Mouse (Mus musculus): ENCODE data around the gene Shisa6.
"Not testable (repeated sequence)": the region's sequence is repeated elsewhere in the genome, so short reads cannot be mapped to it uniquely, and the experiment has no call there.

The Shisa6 gene

DNA sequence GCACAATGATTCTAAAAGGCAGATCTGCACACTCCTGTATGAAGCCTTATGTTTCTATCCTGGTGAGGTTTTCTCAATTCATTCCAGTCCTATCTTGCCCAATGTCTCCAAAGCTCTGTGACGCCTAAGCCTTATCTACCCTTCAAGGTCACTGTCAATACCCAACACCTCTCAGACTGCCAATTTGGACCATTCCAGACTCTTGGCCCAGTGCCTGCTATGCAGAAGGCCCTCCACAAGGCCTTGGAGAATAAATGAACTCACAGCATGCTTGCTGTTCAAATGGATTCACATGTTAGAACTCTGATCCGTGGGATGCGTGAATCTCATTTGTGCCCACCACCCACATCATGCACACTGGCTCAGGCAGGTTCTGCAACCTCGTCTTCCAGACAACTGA, 38.0 kb downstream of the Shisa6 start:
- DNase-seq (ENCODE audit: low read depth in 1 of 2, low spot score in 2 of 2): no peak

DNA sequence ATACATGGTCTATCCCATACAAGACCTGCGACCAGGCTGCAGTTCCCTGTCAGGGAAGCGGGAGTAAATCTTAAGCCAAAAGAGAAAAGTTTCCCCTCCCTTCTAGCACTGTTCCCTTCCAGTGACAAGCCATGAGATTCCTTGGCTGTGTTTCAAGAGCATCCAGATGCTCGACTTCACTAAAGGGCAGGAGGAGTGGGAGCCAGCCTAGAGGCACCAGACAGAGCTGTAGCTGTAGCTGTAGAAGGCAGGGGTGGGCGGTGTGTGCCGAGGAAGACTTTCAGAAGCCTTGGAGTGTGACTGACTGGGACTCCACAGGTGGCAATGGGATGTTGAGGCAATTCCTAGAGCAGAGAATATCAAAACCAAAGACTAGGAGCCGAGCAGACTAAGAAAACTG, 43.3 kb downstream of the Shisa6 start:
- DNase-seq (ENCODE audit: low read depth in 1 of 2, low spot score in 2 of 2): no peak

DNA sequence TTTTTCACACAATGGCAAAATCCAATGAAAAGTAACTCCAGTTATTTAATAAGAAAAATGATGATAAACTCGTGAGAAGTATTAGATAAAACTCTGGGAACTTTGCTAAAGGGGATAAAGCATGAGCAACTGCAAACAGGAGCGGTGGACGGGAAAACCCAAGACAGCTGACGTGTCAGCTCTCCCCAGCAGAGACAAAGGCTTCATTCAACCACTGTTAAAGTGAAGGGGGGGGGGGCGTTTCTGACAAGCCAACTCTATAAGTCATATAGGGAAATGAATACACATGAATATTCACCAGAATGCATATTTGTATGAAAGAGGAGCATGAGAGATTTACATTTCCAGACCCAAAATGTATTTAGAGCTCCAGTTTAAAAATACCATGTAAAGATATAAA, 83.1 kb downstream of the Shisa6 start:
- no peak for DNase-seq (ENCODE audit: low read depth in 1 of 2, low spot score in 2 of 2)

DNA sequence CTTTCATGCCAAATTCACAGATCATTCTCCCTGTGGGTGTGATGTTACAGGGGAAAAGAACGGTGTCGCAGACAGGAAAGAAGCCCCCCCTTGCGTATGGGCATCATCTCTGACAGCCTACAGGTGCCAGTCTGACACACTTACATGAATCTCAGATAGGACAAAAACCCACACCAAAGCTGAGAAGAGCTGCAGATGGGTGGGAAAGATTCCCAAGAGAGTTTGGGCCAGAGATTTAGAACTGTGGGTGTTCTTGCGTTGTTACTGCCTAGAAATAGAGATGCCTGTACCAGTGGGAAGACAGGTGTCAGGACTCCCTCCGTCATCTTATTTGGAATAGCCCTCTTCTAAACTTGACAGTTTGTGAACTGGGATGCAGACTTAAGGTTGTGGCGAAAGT, 99.6 kb downstream of the Shisa6 start:
- no peak for DNase-seq (ENCODE audit: low read depth in 1 of 2, low spot score in 2 of 2)

DNA sequence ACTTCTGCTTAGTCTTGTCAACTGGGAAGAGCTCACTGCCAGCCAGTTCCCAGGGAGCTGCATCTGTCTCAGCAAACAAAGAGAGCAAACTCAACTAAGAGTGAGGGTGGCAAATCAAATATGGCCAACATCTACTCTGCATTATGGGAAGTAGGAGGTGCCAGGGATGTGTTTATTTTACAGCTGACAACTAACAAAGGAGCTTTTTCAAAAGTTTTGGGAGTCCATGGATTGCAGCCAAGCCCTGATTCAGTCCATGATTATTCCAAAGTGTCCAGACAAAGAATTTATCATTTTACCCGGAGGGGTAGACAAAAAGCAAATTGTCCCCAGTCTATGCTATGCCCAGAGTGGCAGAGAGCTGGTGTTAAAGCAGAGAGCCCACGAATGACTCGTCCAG, 107.5 kb downstream of the Shisa6 start:
- DNase-seq (ENCODE audit: low read depth in 1 of 2, low spot score in 2 of 2): no peak

DNA sequence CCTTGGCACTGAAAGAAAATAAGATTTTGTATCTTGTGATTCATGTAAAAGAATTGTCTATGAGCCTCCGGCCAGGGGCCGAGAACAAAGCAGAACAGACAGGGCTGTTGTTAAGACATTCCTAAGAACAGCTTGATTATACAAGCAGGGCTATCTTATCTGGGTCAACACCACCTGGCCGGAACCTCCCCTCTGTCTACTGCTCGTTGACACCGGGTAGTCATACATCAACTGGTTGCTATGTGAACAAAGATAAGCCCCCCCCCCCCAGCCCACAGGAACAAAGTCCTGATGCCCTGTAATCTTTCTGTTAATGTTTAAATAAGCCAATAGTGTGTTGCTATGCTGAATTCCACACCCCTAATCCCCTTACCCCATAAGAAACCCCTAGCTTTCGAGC, 117.0 kb downstream of the Shisa6 start:
- not testable (repeated sequence) for DNase-seq (ENCODE audit: low read depth in 1 of 2, low spot score in 2 of 2)

DNA sequence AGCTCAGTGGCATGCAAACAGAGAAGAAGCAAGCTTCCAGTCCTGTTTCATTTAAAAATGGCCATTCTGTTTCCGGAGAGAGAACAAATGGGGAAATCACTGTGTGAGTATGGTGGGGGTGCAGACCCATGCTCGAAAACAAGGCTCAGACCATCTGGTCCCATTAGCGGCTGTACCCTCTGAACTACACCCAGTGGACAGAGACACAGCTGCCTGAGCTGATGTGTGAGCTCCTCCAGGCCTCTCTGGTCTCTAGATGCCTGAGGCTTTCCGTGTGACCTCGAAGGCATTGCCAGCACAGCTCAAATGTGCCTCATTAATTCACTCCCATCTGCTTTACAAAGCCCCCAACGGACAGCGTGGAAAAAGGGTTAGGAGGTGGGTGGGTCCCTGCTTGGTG, 125.7 kb downstream of the Shisa6 start:
- no peak for DNase-seq (ENCODE audit: low read depth in 1 of 2, low spot score in 2 of 2)

DNA sequence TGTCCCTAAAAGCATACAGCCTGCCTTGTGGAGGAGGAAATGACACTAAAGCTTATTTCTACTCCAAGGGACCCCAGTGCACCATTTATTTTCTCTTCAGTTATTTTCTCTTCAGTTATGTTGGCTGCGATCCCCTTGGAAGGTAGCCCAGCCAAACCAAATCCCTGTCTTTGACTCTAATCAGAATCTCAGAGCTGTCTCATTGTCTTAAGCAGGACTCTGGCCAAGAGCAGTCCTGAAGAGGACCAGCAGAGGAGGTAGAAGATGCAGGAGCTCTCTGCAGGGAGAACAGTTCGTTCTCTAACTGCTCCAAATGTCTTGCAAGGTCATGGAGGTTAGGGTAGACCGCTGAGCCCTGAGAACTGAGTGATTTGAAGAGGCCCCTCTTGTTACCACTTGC, 138.2 kb downstream of the Shisa6 start:
- DNase-seq (ENCODE audit: low read depth in 1 of 2, low spot score in 2 of 2): no peak

DNA sequence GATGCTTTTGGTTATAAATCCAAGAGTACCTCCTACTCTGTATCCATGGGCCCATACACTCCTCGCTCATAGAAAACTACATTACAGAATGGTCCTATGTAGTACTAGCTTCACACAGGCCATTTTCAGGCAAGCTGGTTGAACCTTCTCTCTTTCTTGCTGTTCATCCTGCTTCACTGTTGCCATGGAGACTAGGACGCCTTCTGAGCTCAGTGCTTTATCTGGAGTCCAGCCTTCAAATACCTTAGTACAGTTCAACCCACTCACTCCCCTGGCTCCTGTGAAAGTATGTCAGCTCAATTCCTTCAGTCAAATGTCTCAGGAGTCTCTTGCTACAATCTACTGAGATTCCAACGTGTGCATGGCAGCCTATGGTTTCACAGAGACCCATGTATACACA, 154.0 kb downstream of the Shisa6 start:
- no peak for DNase-seq (ENCODE audit: low read depth in 1 of 2, low spot score in 2 of 2)

DNA sequence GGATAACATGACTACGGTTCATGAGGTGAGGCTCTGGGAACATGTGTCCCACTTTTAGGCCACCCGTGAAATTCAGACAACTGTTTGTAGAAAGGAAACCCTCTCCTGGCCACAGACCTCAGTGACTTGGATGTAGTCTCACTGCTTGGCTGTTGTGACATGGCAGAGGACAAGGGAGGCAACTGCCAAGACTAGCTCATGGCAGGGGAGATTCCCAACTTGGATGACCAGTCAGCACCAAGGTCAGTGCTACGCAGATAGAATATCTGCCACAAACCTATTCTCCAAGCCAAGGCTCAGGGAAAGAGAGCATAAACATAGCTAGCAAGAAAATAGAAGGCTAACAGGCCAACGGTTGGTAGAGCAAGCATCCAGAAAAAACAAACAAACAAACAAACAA, 156.0 kb downstream of the Shisa6 start:
- DNase-seq (ENCODE audit: low read depth in 1 of 2, low spot score in 2 of 2): no peak

DNA sequence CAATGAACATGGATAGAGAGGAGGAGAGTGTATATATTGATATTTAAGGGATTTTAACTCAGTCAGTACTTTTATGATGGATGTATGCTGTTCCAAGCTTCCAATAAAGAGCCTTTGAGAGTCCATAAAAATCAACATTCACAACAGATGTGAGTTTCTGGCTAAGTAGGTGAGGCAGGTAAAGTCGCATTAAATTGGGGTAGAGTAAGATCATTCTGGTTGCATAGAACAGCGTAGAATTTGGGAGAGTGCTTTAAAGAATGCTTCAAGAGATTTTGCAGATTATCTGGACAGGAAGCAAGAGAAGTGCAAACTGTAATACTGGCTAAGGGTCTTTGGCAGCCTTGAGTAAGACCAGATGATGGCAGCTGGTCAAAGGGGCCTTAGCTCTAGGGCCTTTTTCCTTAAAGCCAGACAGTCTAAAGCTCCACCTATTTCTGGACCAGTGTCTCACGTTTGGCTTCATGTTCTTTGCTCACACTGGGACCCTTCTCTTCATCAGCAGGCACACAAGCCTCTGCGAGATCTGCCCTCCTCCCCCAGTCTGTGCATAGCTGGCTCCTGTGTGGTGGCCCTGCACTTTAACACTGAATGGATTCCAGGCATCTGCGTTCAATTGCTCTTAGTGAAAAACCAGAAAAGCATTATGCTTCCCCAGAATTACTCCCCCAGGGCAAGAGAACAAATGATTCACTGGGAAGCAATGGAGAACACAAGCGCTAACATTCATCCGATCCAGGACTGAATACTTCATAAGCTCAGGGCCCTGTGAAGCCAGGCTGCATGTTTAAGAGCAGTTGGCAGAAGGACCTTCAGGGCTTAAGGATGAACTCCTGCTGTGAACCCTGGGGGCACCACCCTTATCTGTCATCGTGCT, 158.7 kb downstream of the Shisa6 start:
- no peak for DNase-seq (ENCODE audit: low read depth in 1 of 2, low spot score in 2 of 2)

DNA sequence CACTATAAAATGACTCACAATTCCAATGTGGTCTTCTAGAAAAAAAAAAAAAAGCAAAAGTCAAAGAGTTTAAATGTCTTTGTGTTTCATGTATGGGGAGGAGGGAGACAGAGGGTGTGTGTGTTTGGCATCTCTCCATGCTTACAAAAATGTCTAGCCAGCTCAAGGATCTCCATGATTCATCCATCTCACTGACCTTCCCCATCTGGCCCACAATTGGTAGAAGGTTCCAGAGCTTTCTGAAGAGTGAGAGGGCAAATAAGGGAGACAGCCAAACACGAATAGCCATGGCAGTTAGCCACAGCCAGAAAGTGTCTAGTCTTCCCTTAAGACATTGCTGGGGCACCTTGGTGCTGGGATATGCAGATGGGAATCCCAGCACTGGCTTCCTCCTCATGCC, 166.0 kb downstream of the Shisa6 start:
- DNase-seq (ENCODE audit: low read depth in 1 of 2, low spot score in 2 of 2): no peak

DNA sequence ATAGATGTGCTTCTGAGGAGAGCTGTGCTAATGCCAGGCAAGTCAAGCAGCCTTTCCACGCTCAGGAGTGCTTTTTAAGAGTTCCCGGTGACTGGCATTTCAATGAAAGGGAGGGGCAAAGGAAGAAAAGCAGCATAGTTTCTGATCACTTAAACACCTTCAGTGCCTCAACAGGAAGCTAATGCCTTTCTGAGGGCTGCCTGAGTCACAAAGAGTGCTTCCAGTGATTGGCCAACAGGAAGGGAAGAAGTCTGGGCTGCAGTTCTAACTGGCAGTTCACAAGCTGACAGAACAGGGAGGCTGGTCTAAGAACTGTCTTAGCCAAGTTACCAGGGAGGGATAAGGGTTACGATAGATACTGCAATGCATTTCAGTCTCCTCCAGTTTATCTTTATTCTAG, 180.9 kb downstream of the Shisa6 start:
- no peak for DNase-seq (ENCODE audit: low read depth in 1 of 2, low spot score in 2 of 2)

DNA sequence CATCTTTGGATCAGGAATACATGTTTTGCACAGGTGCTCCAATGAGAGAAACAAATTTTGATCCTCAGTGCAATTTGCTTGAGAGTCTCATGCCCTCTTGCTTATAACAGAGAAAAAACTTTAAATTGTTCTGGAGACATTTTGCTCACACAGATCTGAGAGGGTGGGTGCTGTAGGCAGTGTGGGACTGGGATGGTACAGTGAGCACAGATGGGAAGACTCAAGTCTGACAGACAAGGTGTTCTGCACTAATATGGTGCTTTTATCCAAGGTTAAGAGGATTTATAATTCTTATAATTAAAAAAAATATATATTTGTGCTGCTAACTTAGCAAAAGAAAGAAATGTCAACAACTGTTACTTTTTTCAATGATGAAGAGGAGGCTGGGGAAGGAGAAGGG, 189.5 kb downstream of the Shisa6 start:
- no peak for DNase-seq (ENCODE audit: low read depth in 1 of 2, low spot score in 2 of 2)

DNA sequence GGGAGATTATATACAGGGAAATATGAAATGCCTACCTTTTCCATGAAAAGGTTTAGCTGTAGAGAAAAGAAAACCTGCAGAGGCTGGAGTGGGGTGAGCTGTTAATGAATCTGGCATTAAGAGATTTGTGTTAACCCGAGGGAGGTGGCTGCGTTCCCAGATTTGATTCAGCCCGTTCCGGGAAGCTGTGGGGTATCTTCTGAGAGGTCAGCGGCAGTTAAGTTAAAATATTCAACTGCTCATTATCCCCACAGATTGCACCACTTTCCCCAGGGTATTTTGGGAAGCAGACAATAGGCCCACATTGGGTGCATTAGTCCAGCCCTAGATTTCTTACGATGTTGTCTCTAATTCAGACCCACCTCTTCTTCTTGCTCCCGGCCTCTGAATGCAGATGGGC, 213.0 kb downstream of the Shisa6 start:
- DNase-seq (ENCODE audit: low read depth in 1 of 2, low spot score in 2 of 2): no peak

DNA sequence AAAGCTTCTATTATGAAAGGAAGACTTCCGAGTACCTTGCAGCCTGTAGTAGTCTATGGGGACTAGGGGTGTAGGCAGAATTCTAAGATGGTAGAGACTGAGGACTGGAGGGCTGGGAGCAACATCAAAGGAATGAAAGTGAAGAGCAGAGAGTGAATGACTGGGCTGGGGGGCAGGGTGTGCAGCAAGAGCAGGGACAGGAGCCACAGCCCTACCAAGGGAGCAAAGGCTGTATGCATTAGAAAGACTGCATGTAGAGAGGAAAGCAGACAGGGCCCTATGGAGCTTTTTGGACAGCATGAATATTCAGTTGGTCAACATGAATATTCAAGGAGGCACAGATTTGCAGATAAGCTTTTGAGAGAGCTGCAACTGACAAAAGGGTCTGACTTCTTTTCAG, 221.4 kb downstream of the Shisa6 start:
- DNase-seq (ENCODE audit: low read depth in 1 of 2, low spot score in 2 of 2): no peak

DNA sequence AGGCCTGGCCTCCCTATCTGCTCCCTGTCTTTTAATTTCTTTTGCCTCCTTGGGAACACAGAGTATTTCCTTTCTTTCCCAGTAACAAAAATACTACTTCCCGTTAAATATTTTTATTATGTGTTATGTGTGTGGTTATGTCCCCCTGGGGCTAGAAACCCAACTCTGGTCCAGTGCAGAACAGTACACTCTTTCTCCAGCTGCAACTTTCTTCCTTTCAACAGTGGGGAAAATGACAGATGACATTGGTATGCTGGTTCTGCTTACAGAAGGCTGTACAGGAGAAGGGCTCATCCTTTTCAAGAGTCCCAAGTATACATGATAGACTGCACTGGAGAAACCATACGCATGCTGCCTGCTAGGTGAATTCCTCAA, 251.1 kb downstream of the Shisa6 start:
- DNase-seq (ENCODE audit: low read depth in 1 of 2, low spot score in 2 of 2): no peak

DNA sequence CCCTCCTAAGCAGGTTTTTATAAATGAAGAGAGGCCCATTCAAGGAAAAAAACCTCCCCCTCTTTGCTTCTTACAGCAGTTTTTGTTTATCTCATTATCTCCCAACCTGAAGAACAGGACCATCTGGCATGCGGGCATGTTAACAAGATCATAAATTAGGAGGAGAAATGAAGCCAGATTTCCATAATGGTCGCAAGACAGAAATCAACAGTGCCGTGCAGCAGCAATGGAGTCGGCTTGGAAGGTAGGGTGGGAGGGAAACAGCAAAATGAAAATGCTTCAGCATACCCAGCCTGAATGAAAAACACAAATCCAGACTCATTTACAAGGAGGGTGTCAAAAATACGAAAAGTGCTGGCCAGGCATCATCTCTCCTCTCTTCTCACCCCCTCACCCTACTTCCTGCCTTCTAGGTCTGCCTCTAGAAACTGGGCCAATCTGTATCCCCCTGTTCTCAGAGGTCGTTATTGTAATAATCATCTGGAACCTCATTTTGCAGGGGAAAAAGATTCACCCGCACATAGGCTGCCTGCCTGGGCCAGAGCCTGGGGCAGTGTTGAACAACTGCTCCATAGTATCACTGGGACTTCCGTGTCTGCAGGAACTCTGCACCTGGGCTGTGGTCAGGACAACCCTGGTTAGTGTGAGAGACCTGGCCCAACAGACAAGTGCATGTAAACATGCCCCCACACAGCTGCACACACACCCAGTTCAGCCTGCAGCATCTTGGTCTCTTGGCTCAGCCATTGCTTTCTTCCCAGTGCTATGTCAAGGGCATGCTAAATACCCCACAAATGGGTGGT, 251.7 kb downstream of the Shisa6 start:
- no peak for DNase-seq (ENCODE audit: low read depth in 1 of 2, low spot score in 2 of 2)

DNA sequence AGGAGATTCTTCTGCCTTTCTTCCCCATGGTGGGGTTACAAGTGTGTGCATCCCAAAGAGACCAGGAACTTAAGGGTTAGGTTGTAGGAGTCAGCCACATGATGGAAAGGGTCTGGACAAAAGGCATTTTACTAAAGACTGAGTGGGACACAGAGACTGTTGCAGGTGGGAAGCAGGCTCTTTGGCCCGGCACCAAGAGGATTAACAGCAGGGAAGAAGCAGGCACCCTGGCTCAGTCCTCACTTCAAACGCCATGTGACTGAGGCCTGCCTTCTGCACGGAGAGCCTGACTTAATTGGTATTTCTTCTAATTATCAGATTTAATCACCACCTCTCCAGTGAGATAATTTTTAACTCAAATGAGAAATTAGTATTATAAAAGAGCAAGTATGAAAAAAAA, 258.7 kb downstream of the Shisa6 start:
- DNase-seq (ENCODE audit: low read depth in 1 of 2, low spot score in 2 of 2): no peak

DNA sequence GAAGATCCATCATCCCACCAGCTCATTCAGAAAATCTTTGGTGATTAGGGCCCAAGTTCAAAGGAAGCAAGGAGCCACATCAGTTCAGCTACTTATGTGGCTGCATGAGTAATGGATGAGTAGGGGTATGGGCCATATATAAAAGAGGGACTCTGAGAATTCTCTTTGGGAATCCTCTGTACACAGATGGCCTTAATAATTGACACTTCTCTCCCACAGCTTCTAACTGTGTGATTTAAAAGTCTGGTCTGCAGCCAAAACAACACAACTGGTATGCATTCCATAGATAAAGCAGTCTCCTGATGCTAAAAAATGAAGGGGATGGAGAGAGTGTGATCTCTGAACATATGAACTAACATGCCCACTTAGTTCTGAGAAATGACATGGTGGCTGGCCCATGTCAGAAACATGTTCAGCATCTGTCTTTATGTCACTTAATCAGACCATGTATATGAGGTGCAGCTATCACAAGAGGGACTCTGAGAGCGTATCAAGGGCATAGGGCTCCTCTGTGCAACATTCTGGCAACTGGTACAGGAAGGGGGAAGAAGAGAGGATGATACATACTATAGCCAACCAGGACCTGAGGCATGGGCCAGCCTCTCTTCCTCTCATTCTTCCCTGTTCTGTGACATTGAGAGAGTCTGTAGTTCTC, 260.3 kb downstream of the Shisa6 start:
- no peak for DNase-seq (ENCODE audit: low read depth in 1 of 2, low spot score in 2 of 2)

DNA sequence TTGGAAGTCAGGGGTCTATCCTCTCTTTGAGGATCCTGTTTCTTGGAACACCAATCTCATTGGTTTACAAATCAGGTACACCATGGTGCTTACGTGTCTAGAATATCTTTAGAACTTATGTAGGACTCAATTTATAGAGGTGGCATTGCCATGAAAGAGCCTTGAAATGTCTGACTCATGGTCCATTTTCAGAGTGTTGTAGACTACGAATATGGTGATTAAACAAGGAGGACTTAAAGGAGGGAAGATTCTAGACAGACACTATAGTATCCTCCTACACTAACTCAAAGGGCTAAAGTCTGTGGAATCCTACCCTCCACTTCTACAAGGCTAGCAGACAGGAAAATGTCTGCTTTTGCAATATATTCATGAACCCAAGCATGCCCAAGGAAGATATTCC, 265.6 kb downstream of the Shisa6 start:
- DNase-seq (ENCODE audit: low read depth in 1 of 2, low spot score in 2 of 2): no peak

DNA sequence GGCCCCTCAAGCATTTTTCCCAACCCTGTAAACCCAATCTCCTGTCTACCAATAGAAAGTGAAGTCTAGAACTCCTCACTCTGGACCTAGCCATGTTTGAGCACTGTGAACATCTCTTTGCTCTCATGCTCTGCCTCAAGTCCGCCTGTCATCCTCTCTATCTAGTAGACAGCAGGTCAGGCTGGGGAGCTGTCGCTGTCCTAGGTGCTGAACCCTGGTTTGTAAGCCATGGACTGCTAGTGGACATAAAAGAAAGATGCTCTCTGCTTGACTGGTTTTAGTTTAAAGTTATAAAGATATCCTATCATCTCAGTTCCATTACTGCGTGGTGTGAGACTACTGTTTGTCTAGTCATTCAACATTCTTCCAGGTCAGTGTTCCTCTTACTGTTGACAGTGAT, 266.9 kb downstream of the Shisa6 start:
- no peak for DNase-seq (ENCODE audit: low read depth in 1 of 2, low spot score in 2 of 2)

All from monocyte, adult 2 months (primary cell).